In genomic region chr3:115971891-115972646, GRCm38 (mm10) we compare ENCODE assay signal across 18 mouse cellular contexts.
"Had no signal": no experiment of that assay in that cellular context is flagged by ENCODE, and none has a peak within 500 bp of the region (broad histone marks: within the 10 kb centered on the region; RNA-seq: fewer than 3 reads in every experiment).

No protein-coding gene starts in this region.

- H3K27me3 ChIP-seq: liver, embryonic 15.5 days; midbrain, embryonic 15.5 days; neural tube, embryonic 13.5 days had no signal

- H3K27ac ChIP-seq: kidney, postnatal 0 days; left cerebral cortex, adult 2 months; limb, embryonic 10.5 days; liver, embryonic 15.5 days; midbrain, embryonic 15.5 days; neural tube, embryonic 13.5 days; stomach, postnatal 0 days had no signal

- H3K4me3 ChIP-seq: layer of hippocampus, adult 2 months; left cerebral cortex, adult 2 months; limb, embryonic 10.5 days; liver, embryonic 15.5 days; midbrain, embryonic 15.5 days; neural tube, embryonic 13.5 days had no signal

- DNase-seq: kidney, adult 11 months; kidney, adult 9 months; kidney, postnatal 4 days; lung, adult 2 months; lung, postnatal 36 days; retina, postnatal 1 day; right cerebral cortex, postnatal 14 days had no signal

- H3K9ac ChIP-seq: liver, embryonic 15.5 days; midbrain, embryonic 15.5 days; neural tube, embryonic 13.5 days had no signal

- H3K9me3 ChIP-seq: limb, embryonic 10.5 days; liver, embryonic 15.5 days; midbrain, embryonic 15.5 days; neural tube, embryonic 13.5 days had no signal

- H3K4me2 ChIP-seq: liver, embryonic 11.5 days; liver, embryonic 15.5 days; midbrain, embryonic 11.5 days; midbrain, embryonic 15.5 days; neural tube, embryonic 13.5 days had no signal

- H3K4me1 ChIP-seq: limb, embryonic 10.5 days; liver, embryonic 15.5 days; midbrain, embryonic 15.5 days had no signal

- ATAC-seq: lung, postnatal 0 days; midbrain, embryonic 15.5 days had no signal
